Mouse (Mus musculus): ENCODE data around the gene Kcnh4. TPM values are rescaled to one million over a fixed set of nuclear protein-coding genes. Genes with fewer than 3 reads are reported as not detected.

Gene Kcnh4
- polyA plus RNA-seq, 1 experiment = not detected

- Histone ChIP-seq H3K4me3 (ENCODE audit: insufficient read depth, poor library complexity, severe bottlenecking) (no peak overlapping the region), H3K36me3 (ENCODE audit: control insufficient read depth, insufficient read depth) (no peaks in the 10 kb centered on the region), H3ac (ENCODE audit: control insufficient read depth, insufficient read length, low read depth) (no peak overlapping the region), H3K79me3 (ENCODE audit: low read depth) (no peaks in the 10 kb centered on the region), H3K27me3 (ENCODE audit: control insufficient read depth, insufficient read depth, insufficient read length) (no peaks in the 10 kb centered on the region), H3K79me2 (ENCODE audit: control insufficient read depth, insufficient read depth) (no peaks in the 10 kb centered on the region)
- TF ChIP-seq MYOD1 (IDR thresholded peaks at IDR 0.05; ENCODE audit: control insufficient read depth, insufficient read length, low read depth) = no peak
- no peak for TF ChIP-seq MYOG (IDR thresholded peaks at IDR 0.05; ENCODE audit: control insufficient read depth, extremely low read depth, insufficient read length)
- no peak for TF ChIP-seq MAX (IDR thresholded peaks at IDR 0.05)
- no peak for TF ChIP-seq USF1 (IDR thresholded peaks at IDR 0.05; ENCODE audit: low read depth)
- TF ChIP-seq CTCF (IDR thresholded peaks at IDR 0.05; ENCODE audit: control insufficient read depth, insufficient read depth, insufficient read length) = no peak
- no peak for TF ChIP-seq CEBPB (IDR thresholded peaks at IDR 0.05; ENCODE audit: low read depth)
- no peak for TF ChIP-seq FOSL1 (IDR thresholded peaks at IDR 0.05; ENCODE audit: insufficient read depth, low read length, poor library complexity, severe bottlenecking)
These were observed 16.2 kb upstream of the Kcnh4 start for GRCm38 (mm10) chr11:100775921-100776320.

GRCm38 (mm10) chr11:100774261-100774660, 14.5 kb upstream of the Kcnh4 start:
- Histone ChIP-seq H3ac (ENCODE audit: control insufficient read depth, insufficient read length, low read depth) (no peak overlapping the region), H3K79me3 (ENCODE audit: low read depth) (no peaks in the 10 kb centered on the region), H3K27me3 (ENCODE audit: control insufficient read depth, insufficient read depth, insufficient read length) (no peaks in the 10 kb centered on the region), H3K4me3 (ENCODE audit: insufficient read depth, poor library complexity, severe bottlenecking) (no peak overlapping the region), H3K79me2 (ENCODE audit: control insufficient read depth, insufficient read depth) (no peaks in the 10 kb centered on the region), H3K36me3 (ENCODE audit: control insufficient read depth, insufficient read depth) (no peaks in the 10 kb centered on the region)
- no peak for TF ChIP-seq CEBPB (IDR thresholded peaks at IDR 0.05; ENCODE audit: low read depth)
- no peak for TF ChIP-seq MYOD1 (IDR thresholded peaks at IDR 0.05; ENCODE audit: control insufficient read depth, insufficient read length, low read depth)
- TF ChIP-seq USF1 (IDR thresholded peaks at IDR 0.05; ENCODE audit: low read depth) = no peak
- TF ChIP-seq MAX (IDR thresholded peaks at IDR 0.05) = no peak
- no peak for TF ChIP-seq CTCF (IDR thresholded peaks at IDR 0.05; ENCODE audit: control insufficient read depth, insufficient read depth, insufficient read length)
- no peak for TF ChIP-seq FOSL1 (IDR thresholded peaks at IDR 0.05; ENCODE audit: insufficient read depth, low read length, poor library complexity, severe bottlenecking)
- no peak for TF ChIP-seq MYOG (IDR thresholded peaks at IDR 0.05; ENCODE audit: control insufficient read depth, extremely low read depth, insufficient read length)

- Histone ChIP-seq H3K79me3 (ENCODE audit: low read depth) (no peaks in the 10 kb centered on the region), H3K79me2 (ENCODE audit: control insufficient read depth, insufficient read depth) (no peaks in the 10 kb centered on the region), H3K27me3 (ENCODE audit: control insufficient read depth, insufficient read depth, insufficient read length) (no peaks in the 10 kb centered on the region), H3K4me3 (ENCODE audit: insufficient read depth, poor library complexity, severe bottlenecking) (peak within 1 kb of the TSS; percentile 40), H3K36me3 (ENCODE audit: control insufficient read depth, insufficient read depth) (no peaks in the 10 kb centered on the region), H3ac (ENCODE audit: control insufficient read depth, insufficient read length, low read depth) (peak within 1 kb of the TSS; percentile 54)
- TF ChIP-seq CTCF (IDR thresholded peaks at IDR 0.05; ENCODE audit: control insufficient read depth, insufficient read depth, insufficient read length) (no peak), MAX (IDR thresholded peaks at IDR 0.05) (peak; percentile 6)
These were observed 11.1 kb upstream of the Kcnh4 start, which contains the start of gene Ghdc for GRCm38 (mm10) chr11:100770646-100771408. TSS of gene Ghdc (minus strand) at chr11:100770957.

- Histone ChIP-seq H3K4me3 (ENCODE audit: insufficient read depth, poor library complexity, severe bottlenecking) (peak overlapping the region; percentile 40), H3K79me2 (ENCODE audit: control insufficient read depth, insufficient read depth) (no peaks in the 10 kb centered on the region), H3ac (ENCODE audit: control insufficient read depth, insufficient read length, low read depth) (peak overlapping the region; percentile 4), H3K27me3 (ENCODE audit: control insufficient read depth, insufficient read depth, insufficient read length) (peaks cover 3% of the 10 kb centered on the region), H3K79me3 (ENCODE audit: low read depth) (no peaks in the 10 kb centered on the region), H3K36me3 (ENCODE audit: control insufficient read depth, insufficient read depth) (no peaks in the 10 kb centered on the region)
- TF ChIP-seq USF1 (IDR thresholded peaks at IDR 0.05; ENCODE audit: low read depth) = no peak
- TF ChIP-seq MAX (IDR thresholded peaks at IDR 0.05) = no peak
- TF ChIP-seq FOSL1 (IDR thresholded peaks at IDR 0.05; ENCODE audit: insufficient read depth, low read length, poor library complexity, severe bottlenecking) = no peak
- no peak for TF ChIP-seq CTCF (IDR thresholded peaks at IDR 0.05; ENCODE audit: control insufficient read depth, insufficient read depth, insufficient read length)
- no peak for TF ChIP-seq MYOG (IDR thresholded peaks at IDR 0.05; ENCODE audit: control insufficient read depth, extremely low read depth, insufficient read length)
- TF ChIP-seq CEBPB (IDR thresholded peaks at IDR 0.05; ENCODE audit: low read depth) = no peak
- TF ChIP-seq MYOD1 (IDR thresholded peaks at IDR 0.05; ENCODE audit: control insufficient read depth, insufficient read length, low read depth) = no peak
These were observed 10.2 kb upstream of the Kcnh4 start for GRCm38 (mm10) chr11:100769980-100770379.

- Histone ChIP-seq H3K27me3 (ENCODE audit: control insufficient read depth, insufficient read depth, insufficient read length) (peaks cover 6% of the 10 kb centered on the region), H3K79me3 (ENCODE audit: low read depth) (no peaks in the 10 kb centered on the region), H3ac (ENCODE audit: control insufficient read depth, insufficient read length, low read depth) (no peak overlapping the region), H3K36me3 (ENCODE audit: control insufficient read depth, insufficient read depth) (no peaks in the 10 kb centered on the region), H3K79me2 (ENCODE audit: control insufficient read depth, insufficient read depth) (no peaks in the 10 kb centered on the region), H3K4me3 (ENCODE audit: insufficient read depth, poor library complexity, severe bottlenecking) (no peak overlapping the region)
- TF ChIP-seq CEBPB (IDR thresholded peaks at IDR 0.05; ENCODE audit: low read depth) = no peak
- no peak for TF ChIP-seq MYOD1 (IDR thresholded peaks at IDR 0.05; ENCODE audit: control insufficient read depth, insufficient read length, low read depth)
- no peak for TF ChIP-seq CTCF (IDR thresholded peaks at IDR 0.05; ENCODE audit: control insufficient read depth, insufficient read depth, insufficient read length)
- TF ChIP-seq MYOG (IDR thresholded peaks at IDR 0.05; ENCODE audit: control insufficient read depth, extremely low read depth, insufficient read length) = no peak
- no peak for TF ChIP-seq USF1 (IDR thresholded peaks at IDR 0.05; ENCODE audit: low read depth)
- no peak for TF ChIP-seq FOSL1 (IDR thresholded peaks at IDR 0.05; ENCODE audit: insufficient read depth, low read length, poor library complexity, severe bottlenecking)
- TF ChIP-seq MAX (IDR thresholded peaks at IDR 0.05) = no peak
These were observed 8.1 kb upstream of the Kcnh4 start for GRCm38 (mm10) chr11:100767871-100768270.

Measured in C2C12 (cell line).